ENCODE assay signal across 7 mouse cellular contexts in genomic region chr17:9167161-9167560, GRCm38 (mm10).
DNase-seq lines count a peak whose midpoint lies in the region; ATAC-seq and TF ChIP-seq lines count a peak whose summit lies in the region.

No protein-coding gene starts in this region.

- 0% methylated on average over 10 of the region's 10 CpGs for WGBS in cerebellum, adult 2 months
- WGBS in intestine, embryonic 15.5 days = under 1% methylated on average over 10 of the region's 10 CpGs

- no peak for TF ChIP-seq POLR2A in cerebellum, adult 2 months (IDR thresholded peaks at IDR 0.05; ENCODE audit: borderline replicate concordance, insufficient read depth, low read length)
- TF ChIP-seq POLR2A in testis, adult 2 months (IDR thresholded peaks at IDR 0.05; ENCODE audit: control insufficient read depth, low read depth, low read length) = no peak

- H3K9ac ChIP-seq in intestine, embryonic 15.5 days = peak overlapping the region; percentile 9

- H3K4me1 ChIP-seq in cerebellum, adult 2 months (ENCODE audit: control insufficient read depth, insufficient read depth, low read length) = no peaks in the 10 kb centered on the region; the same call in none of the 2 replicates
- H3K4me1 ChIP-seq in intestine, embryonic 15.5 days (replicated peaks) = peaks cover 7% of the 10 kb centered on the region; the same call in 1 of the 2 replicates
- H3K4me1 ChIP-seq in testis, adult 2 months (ENCODE audit: control insufficient read depth, insufficient read depth, low read length) = peaks cover 5% of the 10 kb centered on the region

- peak; percentile 43 for DNase-seq in WW6 (ENCODE audit: low read depth, low spot score)
- peak; percentile 79 to 83 for DNase-seq in cerebellum, adult 2 months
- peak; percentile 58 to 66 for DNase-seq in frontal cortex, postnatal 10 days (ENCODE audit: low spot score in 2 of 2)
- DNase-seq in left cerebral cortex, postnatal 10 days (ENCODE audit: extremely low spot score in 1 of 2, low spot score in 2 of 2) = peak; percentile 71 to 72

- peak overlapping the region; percentile 83 for H3K27ac ChIP-seq in cerebellum, adult 2 months (ENCODE audit: insufficient read depth, low read length)
- no peak overlapping the region for H3K27ac ChIP-seq in intestine, embryonic 15.5 days
- no peak overlapping the region for H3K27ac ChIP-seq in testis, adult 2 months (ENCODE audit: control insufficient read depth, insufficient read depth, low read depth, low read length)

- H3K9me3 ChIP-seq in intestine, embryonic 15.5 days = no peaks in the 10 kb centered on the region

- peak; percentile 42; the same call in 1 of the 2 replicates for TF ChIP-seq CTCF in cerebellum, adult 2 months (IDR thresholded peaks at IDR 0.05; ENCODE audit: borderline replicate concordance, insufficient read depth, low read depth, low read length)
- peak; percentile 4; the same call in 1 of the 2 replicates for TF ChIP-seq CTCF in testis, adult 2 months (IDR thresholded peaks at IDR 0.05; ENCODE audit: control insufficient read depth, insufficient read depth, insufficient replicate concordance, low read depth, low read length)

- H3K27me3 ChIP-seq in cerebellum, adult 2 months (ENCODE audit: control insufficient read depth, insufficient read depth, low read length) = no peaks in the 10 kb centered on the region
- H3K27me3 ChIP-seq in intestine, embryonic 15.5 days (replicated peaks) = 0 out of 2 replicates have a peak, but pooled peaks cover 3% of the 10 kb centered on the region
- no peaks in the 10 kb centered on the region for H3K27me3 ChIP-seq in testis, adult 2 months (ENCODE audit: control insufficient read depth, insufficient read depth, low read length)

- no peaks in the 10 kb centered on the region for H3K36me3 ChIP-seq in intestine, embryonic 15.5 days
- H3K36me3 ChIP-seq in testis, adult 2 months (ENCODE audit: control insufficient read depth, insufficient read depth, low read length) = no peaks in the 10 kb centered on the region

- H3K4me2 ChIP-seq in intestine, embryonic 15.5 days (replicated peaks) = peak overlapping the region; percentile 79

- ATAC-seq in intestine, embryonic 15.5 days = peak; percentile 58
- peak; percentile 56 for ATAC-seq in megakaryocyte progenitor cell, adult 5-6 weeks (replicated peaks; ENCODE audit: poor library complexity)

- H3K4me3 ChIP-seq in cerebellum, adult 2 months (replicated peaks; ENCODE audit: insufficient read depth, low read depth, low read length) = peak overlapping the region; percentile 78
- H3K4me3 ChIP-seq in intestine, embryonic 15.5 days (replicated peaks) = peak overlapping the region; percentile 31
- H3K4me3 ChIP-seq in testis, adult 2 months (ENCODE audit: control insufficient read depth, low read depth, low read length) = peak overlapping the region; percentile 8

- intact Hi-C loops in left cerebral cortex, postnatal 10 days (cut with DNase I) = loop anchor here (5.0 kb wide), 2 partner anchors 135 to 590 kb away; no protein-coding TSS in a partner anchor

Comparison
In these comparisons a context has a peak if more than half of its experiments do, and no peak if none do; other contexts are left out.
1. H3K4me3 ChIP-seq: peak in every context shown above with its lines; median percentile 78 in cerebellum, adult 2 months; 31 in intestine, embryonic 15.5 days; 8 in testis, adult 2 months.